Mouse (Mus musculus) kidney, adult 2 months (tissue): ENCODE measurements around the gene Arid1b.

Experiments used
- CTCF ChIP-seq: fragments of 200-500 bp; conservative IDR thresholded peaks from 2 replicates; pipeline ENCODE4 v1.5.1; 2011; ENCODE audit warnings: low read depth, mild to moderate bottlenecking, control low read depth, low read length, moderate library complexity, mixed read lengths; ENCODE audit not compliant: insufficient read depth, insufficient read length
- POLR2A ChIP-seq: fragments of 200-500 bp; IDR thresholded peaks from one replicate; pipeline ENCODE4 v1.6.1; 2011; ENCODE audit warnings: low read depth, low read length, control low read depth

DNA sequence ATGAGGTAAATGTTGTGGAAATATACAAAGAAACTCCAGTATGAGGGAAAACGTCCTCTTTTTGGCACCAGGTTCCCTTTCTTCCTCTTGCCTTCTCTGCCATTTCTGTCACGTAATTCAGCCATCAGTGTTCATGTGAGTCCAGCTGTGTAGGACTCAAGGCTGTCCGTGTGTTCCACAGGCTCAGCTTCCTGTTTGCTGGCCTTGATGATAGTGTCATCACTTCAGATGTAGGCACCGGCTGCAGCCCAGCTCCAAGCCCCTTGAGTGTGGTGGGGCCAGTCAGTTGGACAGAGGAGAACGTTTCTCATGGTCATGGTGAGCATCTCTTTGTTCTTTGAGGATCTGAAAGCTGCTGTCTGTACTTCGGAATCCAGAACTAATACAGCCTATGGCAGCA lies 61.3 kb downstream of the Arid1b start:
- TF ChIP-seq CTCF (no peak), POLR2A (no peak)
